Mouse (Mus musculus) small intestine, adult 2 months (tissue): Measurements from ENCODE around the gene Tpm1. TPM values are rescaled to one million over a fixed set of nuclear protein-coding genes. Genes with fewer than 3 reads are reported as not detected.

Experiments used
- H3K27ac ChIP-seq: fragments of 200-500 bp; 2 replicates; pipeline ENCODE4 v1.5.1; 2012; ENCODE audit warnings: low read depth, low read length, control low read depth, inconsistent platforms; ENCODE audit not compliant: insufficient read depth
- H3K27me3 ChIP-seq: fragments of 200-500 bp; 2 replicates; pipeline ENCODE4 v1.6.1; 2012; ENCODE audit warnings: mild to moderate bottlenecking, moderate library complexity, low read length, inconsistent platforms; ENCODE audit not compliant: control insufficient read depth, insufficient read depth
- H3K36me3 ChIP-seq: fragments of 200-500 bp; 2 replicates; pipeline ENCODE4 v1.6.1; 2012; ENCODE audit warnings: mild to moderate bottlenecking, low read length, control low read depth, inconsistent platforms; ENCODE audit not compliant: control insufficient read depth, insufficient read depth
- H3K4me1 ChIP-seq: fragments of 200-500 bp; 2 replicates; pipeline ENCODE4 v1.6.1; 2012; ENCODE audit warnings: low read length, inconsistent platforms, mixed read lengths; ENCODE audit not compliant: control insufficient read depth, insufficient read depth, insufficient read length
- H3K4me3 ChIP-seq: fragments of 200-500 bp; 2 replicates; pipeline ENCODE4 v1.5.1; 2012; ENCODE audit warnings: low read depth, mild to moderate bottlenecking, control low read depth, inconsistent platforms, low read length, moderate library complexity
- CTCF ChIP-seq: fragments of 200-500 bp; IDR thresholded peaks from 2 replicates; pipeline ENCODE4 v1.5.1; 2012; ENCODE audit warnings: low read depth, mild to moderate bottlenecking, control low read depth, inconsistent platforms, low read length, moderate library complexity, mixed read lengths; ENCODE audit not compliant: insufficient replicate concordance, insufficient read length; ENCODE audit errors: extremely low read depth
- POLR2A ChIP-seq: fragments of 200-500 bp; IDR thresholded peaks from 2 replicates; pipeline ENCODE4 v1.6.1; 2012; ENCODE audit warnings: low read depth, mild to moderate bottlenecking, control low read depth, inconsistent platforms, low read length, moderate library complexity
- WGBS: fragments of 180-500 bp; shearing (Covaris S2); methylation state at CpG from one replicate; pipeline ENCODE4 v1.1.7; 2018; 5-methylcytosine and 5-hydroxymethylcytosine counted together
- polyA plus RNA-seq: library from polyadenylated mRNA; depleted of rRNA; stranded (reverse); fragments of >200 nt; gene quantifications from 2 replicates; pipeline ENCODE4 v1.2.3, GENCODE M21; 2012

Gene Tpm1
- polyA plus RNA-seq, 1 experiment: 242 TPM

GRCm38 (mm10) chr9:67041840-67042812 lies 7.1 kb downstream of the Tpm1 start:
- H3K27me3 ChIP-seq: 0 out of 2 replicates have a peak, but pooled peaks cover under 1% of the 10 kb centered on the region
- peaks cover 5% of the 10 kb centered on the region for H3K36me3 ChIP-seq
- TF ChIP-seq CTCF: no peak
- no peak for TF ChIP-seq POLR2A
- H3K4me1 ChIP-seq: peaks cover 14% of the 10 kb centered on the region
- WGBS: 13% methylated on average over 14 of the region's 14 CpGs
- H3K4me3 ChIP-seq: peak overlapping the region; percentile 64
- H3K27ac ChIP-seq: peak overlapping the region; percentile 99

- H3K27me3 ChIP-seq: no peaks in the 10 kb centered on the region
- H3K27ac ChIP-seq: peak overlapping the region; percentile 99
- H3K4me1 ChIP-seq: peaks cover 16% of the 10 kb centered on the region
- no peak for TF ChIP-seq POLR2A
- TF ChIP-seq CTCF: no peak
- 2% methylated on average over 4 of the region's 4 CpGs for WGBS
- peak overlapping the region; percentile 64 for H3K4me3 ChIP-seq
- H3K36me3 ChIP-seq: peaks cover 7% of the 10 kb centered on the region
These were observed 8.0 kb downstream of the Tpm1 start for GRCm38 (mm10) chr9:67040963-67041839.

GRCm38 (mm10) chr9:67039867-67040266 lies 9.3 kb downstream of the Tpm1 start:
- no peaks in the 10 kb centered on the region for H3K27me3 ChIP-seq
- 31% methylated on average over 10 of the region's 10 CpGs for WGBS
- H3K4me3 ChIP-seq: no peak overlapping the region
- H3K36me3 ChIP-seq: peaks cover 20% of the 10 kb centered on the region
- peaks cover 20% of the 10 kb centered on the region for H3K4me1 ChIP-seq
- peak overlapping the region; percentile 99 for H3K27ac ChIP-seq
- TF ChIP-seq CTCF (no peak), POLR2A (no peak)

- H3K27ac ChIP-seq: peak overlapping the region; percentile 99
- TF ChIP-seq POLR2A (no peak), CTCF (no peak)
- peaks cover 20% of the 10 kb centered on the region for H3K4me1 ChIP-seq
- H3K27me3 ChIP-seq: no peaks in the 10 kb centered on the region
- no peak overlapping the region for H3K4me3 ChIP-seq
- 40% methylated on average over 7 of the region's 7 CpGs for WGBS
- H3K36me3 ChIP-seq: peaks cover 30% of the 10 kb centered on the region
These were observed 10.5 kb downstream of the Tpm1 start for GRCm38 (mm10) chr9:67038686-67039085.

- H3K27me3 ChIP-seq: no peaks in the 10 kb centered on the region
- peaks cover 20% of the 10 kb centered on the region for H3K4me1 ChIP-seq
- TF ChIP-seq CTCF: no peak
- TF ChIP-seq POLR2A: no peak
- peak overlapping the region; percentile 68 for H3K27ac ChIP-seq
- 39% methylated on average over 4 of the region's 4 CpGs for WGBS
- H3K36me3 ChIP-seq: peaks cover 40% of the 10 kb centered on the region
- no peak overlapping the region for H3K4me3 ChIP-seq
These were observed 11.5 kb downstream of the Tpm1 start for GRCm38 (mm10) chr9:67037666-67038065.

- TF ChIP-seq POLR2A: no peak
- Histone ChIP-seq H3K36me3 (peaks cover 50% of the 10 kb centered on the region), H3K27me3 (no peaks in the 10 kb centered on the region), H3K4me1 (peaks cover 20% of the 10 kb centered on the region), H3K27ac (peak overlapping the region; percentile 69), H3K4me3 (no peak overlapping the region)
- WGBS: 18% methylated on average over 2 of the region's 2 CpGs
These were observed 12.6 kb downstream of the Tpm1 start for GRCm38 (mm10) chr9:67036527-67037118.
